Mouse (Mus musculus): Measurements from ENCODE around the gene Safb2. TPM values are rescaled to one million over a fixed set of nuclear protein-coding genes. Genes with fewer than 3 reads are reported as not detected.

Safb2 gene
- polyA plus RNA-seq, 1 experiment = 400 TPM

DNA sequence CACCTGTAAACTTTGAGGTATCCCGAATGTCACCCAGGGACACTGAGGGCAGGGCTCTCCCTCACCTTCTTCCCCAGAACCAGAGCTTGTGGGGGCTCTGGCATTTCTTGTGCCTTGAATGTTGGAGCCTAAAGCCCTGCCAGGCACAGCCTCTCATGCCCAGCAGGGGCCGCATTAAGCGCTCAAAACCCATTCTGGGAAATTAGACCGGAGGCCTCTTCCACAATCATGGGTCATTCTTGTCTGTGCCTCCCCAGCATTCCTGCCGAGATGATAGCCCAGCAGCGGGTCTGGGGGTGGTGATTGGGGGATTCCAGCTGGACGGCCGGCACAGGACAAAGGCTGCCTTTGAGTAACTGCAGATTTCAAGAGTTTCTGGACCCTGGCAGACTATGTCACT, 46.5 kb downstream of the Safb2 start:
- no peaks in the 10 kb centered on the region for H3K4me1 ChIP-seq (ENCODE audit: control insufficient read depth, insufficient read depth, low read length)
- H3K4me3 ChIP-seq (replicated peaks; ENCODE audit: control insufficient read depth, low read depth, low read length) = no peak overlapping the region
- TF ChIP-seq CTCF (IDR thresholded peaks at IDR 0.05; ENCODE audit: control insufficient read depth, insufficient read depth, low read length) (no peak), POLR2A (IDR thresholded peaks at IDR 0.05; ENCODE audit: borderline replicate concordance, control insufficient read depth, low read depth, low read length) (no peak)
- WGBS = 59% methylated on average over 8 of the region's 8 CpGs
- no peak overlapping the region for H3K27ac ChIP-seq (ENCODE audit: control insufficient read depth, insufficient read depth, low read depth, low read length, poor library complexity)

- 71% methylated on average over 3 of the region's 3 CpGs for WGBS
- no peak overlapping the region for H3K27ac ChIP-seq (ENCODE audit: control insufficient read depth, insufficient read depth, low read depth, low read length, poor library complexity)
- H3K4me3 ChIP-seq (replicated peaks; ENCODE audit: control insufficient read depth, low read depth, low read length) = no peak overlapping the region
- H3K4me1 ChIP-seq (ENCODE audit: control insufficient read depth, insufficient read depth, low read length) = no peaks in the 10 kb centered on the region
- TF ChIP-seq POLR2A (IDR thresholded peaks at IDR 0.05; ENCODE audit: borderline replicate concordance, control insufficient read depth, low read depth, low read length) = no peak
- TF ChIP-seq CTCF (IDR thresholded peaks at IDR 0.05; ENCODE audit: control insufficient read depth, insufficient read depth, low read length) = no peak
Observed at GRCm38 (mm10) chr17:56536874-56537273, 47.5 kb downstream of the Safb2 start.

DNA sequence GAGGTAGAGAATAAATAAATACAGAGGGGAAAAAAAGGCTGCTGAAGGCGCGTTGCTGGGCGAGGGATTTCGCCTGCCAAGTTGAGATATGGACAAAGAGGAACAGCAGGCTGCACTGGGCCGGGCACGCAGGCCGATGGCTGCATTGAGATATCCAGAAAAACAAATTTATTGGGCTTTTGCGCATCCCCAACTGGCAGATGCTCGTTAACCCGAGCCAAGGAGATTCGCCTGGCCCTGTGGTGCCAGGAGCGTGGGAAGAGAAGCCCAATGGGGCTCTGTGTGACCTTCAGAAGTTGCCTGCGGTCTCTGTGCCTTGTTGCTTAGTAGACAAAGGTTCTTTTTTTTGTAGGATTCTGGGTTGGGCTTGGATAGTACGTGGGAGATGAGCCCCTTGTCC, 48.2 kb downstream of the Safb2 start:
- TF ChIP-seq POLR2A (IDR thresholded peaks at IDR 0.05; ENCODE audit: borderline replicate concordance, control insufficient read depth, low read depth, low read length) = no peak
- no peak for TF ChIP-seq CTCF (IDR thresholded peaks at IDR 0.05; ENCODE audit: control insufficient read depth, insufficient read depth, low read length)
- WGBS = 63% methylated on average over 14 of the region's 14 CpGs

GRCm38 (mm10) chr17:56524943-56525342, 59.4 kb downstream of the Safb2 start:
- Histone ChIP-seq H3K4me1 (ENCODE audit: control insufficient read depth, insufficient read depth, low read length) (no peaks in the 10 kb centered on the region), H3K4me3 (replicated peaks; ENCODE audit: control insufficient read depth, low read depth, low read length) (no peak overlapping the region), H3K27ac (ENCODE audit: control insufficient read depth, insufficient read depth, low read depth, low read length, poor library complexity) (no peak overlapping the region)
- 65% methylated on average over 4 of the region's 4 CpGs for WGBS
- TF ChIP-seq POLR2A (IDR thresholded peaks at IDR 0.05; ENCODE audit: borderline replicate concordance, control insufficient read depth, low read depth, low read length) = no peak

More for the DNA sequence above, 48.2 kb downstream of the Safb2 start:
- Histone ChIP-seq H3K4me3 (replicated peaks; ENCODE audit: control insufficient read depth, low read depth, low read length) (no peak overlapping the region), H3K4me1 (ENCODE audit: control insufficient read depth, insufficient read depth, low read length) (no peaks in the 10 kb centered on the region), H3K27ac (ENCODE audit: control insufficient read depth, insufficient read depth, low read depth, low read length, poor library complexity) (no peak overlapping the region)

DNA sequence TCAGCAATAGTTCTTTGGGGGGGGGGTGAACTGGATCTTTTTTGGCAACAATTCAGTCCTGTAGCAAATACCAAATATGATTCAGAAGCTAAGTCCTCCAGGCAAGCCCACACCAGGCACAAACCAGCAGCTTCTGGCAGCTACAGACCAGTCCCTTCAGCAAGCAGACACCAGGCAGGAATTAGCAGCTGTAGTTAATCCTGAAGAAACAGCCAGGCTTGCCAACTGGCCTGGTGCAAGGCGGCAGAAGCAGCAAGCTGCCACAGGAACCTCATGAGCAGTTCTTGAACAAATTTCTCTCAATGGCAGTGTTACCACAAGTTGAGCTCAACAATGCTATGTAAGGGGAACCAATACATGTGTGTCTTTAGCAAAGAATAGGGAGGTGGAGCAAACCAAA, 61.6 kb downstream of the Safb2 start:
- no peak overlapping the region for H3K4me3 ChIP-seq (replicated peaks; ENCODE audit: control insufficient read depth, low read depth, low read length)
- no peak overlapping the region for H3K27ac ChIP-seq (ENCODE audit: control insufficient read depth, insufficient read depth, low read depth, low read length, poor library complexity)
- TF ChIP-seq POLR2A (IDR thresholded peaks at IDR 0.05; ENCODE audit: borderline replicate concordance, control insufficient read depth, low read depth, low read length) = no peak
- TF ChIP-seq CTCF (IDR thresholded peaks at IDR 0.05; ENCODE audit: control insufficient read depth, insufficient read depth, low read length) = no peak
- WGBS = 65% methylated on average over 1 of the region's 1 CpGs
- H3K4me1 ChIP-seq (ENCODE audit: control insufficient read depth, insufficient read depth, low read length) = no peaks in the 10 kb centered on the region

- TF ChIP-seq CTCF (IDR thresholded peaks at IDR 0.05; ENCODE audit: control insufficient read depth, insufficient read depth, low read length) = no peak
- no peak for TF ChIP-seq POLR2A (IDR thresholded peaks at IDR 0.05; ENCODE audit: borderline replicate concordance, control insufficient read depth, low read depth, low read length)
- Histone ChIP-seq H3K4me1 (ENCODE audit: control insufficient read depth, insufficient read depth, low read length) (no peaks in the 10 kb centered on the region), H3K4me3 (replicated peaks; ENCODE audit: control insufficient read depth, low read depth, low read length) (no peak overlapping the region), H3K27ac (ENCODE audit: control insufficient read depth, insufficient read depth, low read depth, low read length, poor library complexity) (no peak overlapping the region)
- whole genome bisulfite sequencing = 10% methylated on average over 13 of the region's 13 CpGs
Observed at GRCm38 (mm10) chr17:56515690-56516410, 68.5 kb downstream of the Safb2 start.

DNA sequence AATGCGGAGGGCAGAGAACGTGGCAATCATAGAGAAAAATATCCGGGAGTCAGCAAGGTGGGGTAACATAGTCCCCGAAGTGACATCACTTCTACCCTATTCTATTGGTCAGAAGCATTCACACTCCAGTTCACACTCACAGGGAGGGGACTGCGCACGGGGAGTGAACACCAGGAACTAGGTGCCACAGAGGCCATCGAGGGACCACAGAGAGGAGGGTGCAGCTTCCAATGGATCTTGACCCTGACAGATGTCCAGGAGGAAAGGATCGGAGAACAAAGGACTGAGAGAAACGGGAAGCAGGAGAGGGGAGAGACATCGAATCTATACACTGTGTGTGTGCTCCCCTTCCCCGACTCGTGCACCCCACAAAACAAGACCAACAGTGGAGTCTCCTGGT, 69.5 kb downstream of the Safb2 start:
- 45% methylated on average over 12 of the region's 12 CpGs for WGBS
- Histone ChIP-seq H3K4me1 (ENCODE audit: control insufficient read depth, insufficient read depth, low read length) (no peaks in the 10 kb centered on the region), H3K27ac (ENCODE audit: control insufficient read depth, insufficient read depth, low read depth, low read length, poor library complexity) (no peak overlapping the region), H3K4me3 (replicated peaks; ENCODE audit: control insufficient read depth, low read depth, low read length) (no peak overlapping the region)
- TF ChIP-seq POLR2A (IDR thresholded peaks at IDR 0.05; ENCODE audit: borderline replicate concordance, control insufficient read depth, low read depth, low read length) (no peak), CTCF (IDR thresholded peaks at IDR 0.05; ENCODE audit: control insufficient read depth, insufficient read depth, low read length) (no peak)

DNA sequence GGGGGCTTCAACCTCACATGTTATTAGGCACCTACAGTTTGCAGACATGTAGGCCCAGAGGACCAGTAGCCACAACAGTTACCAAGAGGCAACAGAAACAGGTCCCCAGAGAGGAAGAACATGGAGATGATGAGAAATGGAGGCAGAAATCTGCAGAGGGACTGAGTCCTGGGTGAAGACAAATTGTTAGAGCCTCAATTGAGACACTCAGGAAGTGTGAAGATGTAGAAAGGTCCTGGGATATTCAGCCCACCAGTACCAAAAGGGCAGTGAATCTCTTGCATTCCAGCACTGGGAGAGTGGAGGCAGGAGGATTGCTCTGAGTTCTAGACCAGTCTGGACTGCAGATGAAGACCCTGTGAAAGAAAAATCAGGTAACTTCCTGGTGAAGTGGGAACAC, 70.1 kb downstream of the Safb2 start:
- no peak for TF ChIP-seq POLR2A (IDR thresholded peaks at IDR 0.05; ENCODE audit: borderline replicate concordance, control insufficient read depth, low read depth, low read length)
- TF ChIP-seq CTCF (IDR thresholded peaks at IDR 0.05; ENCODE audit: control insufficient read depth, insufficient read depth, low read length) = no peak
- H3K27ac ChIP-seq (ENCODE audit: control insufficient read depth, insufficient read depth, low read depth, low read length, poor library complexity) = no peak overlapping the region

GRCm38 (mm10) chr17:56512310-56512709, 72.1 kb downstream of the Safb2 start, which contains the start of gene Znrf4:
Gene Znrf4 (minus strand): TSS chr17:56512431.
- Histone ChIP-seq H3K27ac (ENCODE audit: control insufficient read depth, insufficient read depth, low read depth, low read length, poor library complexity) (no peak within 1 kb of the TSS), H3K4me1 (ENCODE audit: control insufficient read depth, insufficient read depth, low read length) (no peaks in the 10 kb centered on the region; the same call in 1 of the 2 replicates), H3K4me3 (replicated peaks; ENCODE audit: control insufficient read depth, low read depth, low read length) (no peak within 1 kb of the TSS)
- no peak for TF ChIP-seq POLR2A (IDR thresholded peaks at IDR 0.05; ENCODE audit: borderline replicate concordance, control insufficient read depth, low read depth, low read length)
- WGBS = 62% methylated on average over 22 of the region's 22 CpGs

More for the DNA sequence above, 70.1 kb downstream of the Safb2 start:
- H3K4me1 ChIP-seq (ENCODE audit: control insufficient read depth, insufficient read depth, low read length) = no peaks in the 10 kb centered on the region
- H3K4me3 ChIP-seq (replicated peaks; ENCODE audit: control insufficient read depth, low read depth, low read length) = no peak overlapping the region

Data from bone marrow, adult 2 months (tissue).